Mouse (Mus musculus) liver, postnatal 0 days (tissue): Measurements from ENCODE around the gene Rab11fip5. TPM values are rescaled to one million over a fixed set of nuclear protein-coding genes. Genes with fewer than 3 reads are reported as not detected.

Experiments
- ATAC-seq: fragments of 200-750 bp; cut with Nextera tagmentation; 2 replicates; pipeline ENCODE4 v1.8.0; 2017; ENCODE audit warnings: mild to moderate bottlenecking, moderate library complexity
- DNase-seq: peaks from one replicate; pipeline ENCODE4 v3.0.0-alpha.2; 2016
- H3K27ac ChIP-seq: fragments of 300-500 bp; sonication (generic); 2 replicates; pipeline ENCODE4 v1.5.1; 2014; ENCODE audit warnings: antibody characterized with exemption, moderate library complexity, mild to moderate bottlenecking, low read depth
- H3K27me3 ChIP-seq: fragments of 300-500 bp; sonication (generic); 2 replicates; pipeline ENCODE4 v1.6.1; 2014; ENCODE audit warnings: low read length, control low read depth, mixed read lengths; ENCODE audit not compliant: insufficient read depth
- H3K36me3 ChIP-seq: fragments of 300-500 bp; sonication (generic); replicated peaks from 2 replicates; pipeline ENCODE4 v1.6.1; 2014; ENCODE audit warnings: mild to moderate bottlenecking, control low read depth, low read length, moderate library complexity, mixed read lengths; ENCODE audit not compliant: insufficient read depth
- H3K4me1 ChIP-seq: fragments of 300-500 bp; sonication (generic); 2 replicates; pipeline ENCODE4 v1.6.1; 2014; ENCODE audit warnings: antibody characterized with exemption, mild to moderate bottlenecking, control low read depth; ENCODE audit not compliant: insufficient read depth
- H3K4me2 ChIP-seq: fragments of 300-500 bp; sonication (generic); 2 replicates; pipeline ENCODE4 v1.6.1; 2014; ENCODE audit warnings: low read depth, mild to moderate bottlenecking, low read length, moderate library complexity, mixed read lengths
- H3K4me3 ChIP-seq: fragments of 300-500 bp; sonication (generic); 2 replicates; pipeline ENCODE4 v1.5.1; 2014; ENCODE audit warnings: low read depth, low read length
- H3K9ac ChIP-seq: fragments of 300-500 bp; sonication (generic); replicated peaks from 2 replicates; pipeline ENCODE4 v1.6.1; 2014; ENCODE audit warnings: mild to moderate bottlenecking, moderate library complexity
- H3K9me3 ChIP-seq: fragments of 300-500 bp; sonication (generic); 2 replicates; pipeline ENCODE4 v1.6.1; 2016; ENCODE audit warnings: mild to moderate bottlenecking, control low read depth, low read length, mixed read lengths
- CTCF ChIP-seq: sonication (generic); IDR thresholded peaks from 2 replicates; pipeline ENCODE4 v1.5.1; 2016; ENCODE audit warnings: antibody characterized with exemption, low read depth
- EP300 ChIP-seq: IDR thresholded peaks from 2 replicates; pipeline ENCODE4 v1.6.1; 2016; ENCODE audit warnings: antibody characterized with exemption, low read depth, mild to moderate bottlenecking
- WGBS: fragments of 180-500 bp; shearing (Covaris S2); extraction: QIAGEN DNeasy Blood & Tissue Kit; methylation state at CpG from one replicate; pipeline ENCODE4 v1.1.7; 2014; ENCODE audit not compliant: insufficient replicate concordance; 5-methylcytosine and 5-hydroxymethylcytosine counted together
- polyA plus RNA-seq: library from polyadenylated mRNA; unstranded; fragments of >200 nt; fragmentation: Nextera tagmentation; extraction: Ambion mirVana; gene quantifications from 2 replicates; pipeline ENCODE4 v1.2.1, GENCODE M21; 2015

The Rab11fip5 gene
- polyA plus RNA-seq: 1.1 TPM in 2 replicates

GRCm38 (mm10) chr6:85373951-85374733 is at the start of gene Rab11fip5:
Rab11fip5 (minus strand) TSS chr6:85374634.
- DNase-seq (no peak), ATAC-seq (peak; percentile 12)
- H3K9ac ChIP-seq: peak within 1 kb of the TSS; percentile 74
- peak within 1 kb of the TSS; percentile 72 for H3K4me3 ChIP-seq
- H3K36me3 ChIP-seq: no peaks in the 10 kb centered on the region
- 0 out of 2 replicates have a peak, but pooled peaks cover 3% of the 10 kb centered on the region for H3K27me3 ChIP-seq
- H3K9me3 ChIP-seq: no peaks in the 10 kb centered on the region
- H3K4me2 ChIP-seq: peak within 1 kb of the TSS; percentile 99
- WGBS: 3% methylated on average over 57 of the region's 80 CpGs
- TF ChIP-seq CTCF (no peak), EP300 (no peak)
- no peak within 1 kb of the TSS for H3K27ac ChIP-seq
- peaks cover 20% of the 10 kb centered on the region for H3K4me1 ChIP-seq

- H3K9ac ChIP-seq: no peak within 1 kb of the TSS
- no peak for DNase-seq
- H3K27ac ChIP-seq: no peak within 1 kb of the TSS
- TF ChIP-seq CTCF: no peak
- TF ChIP-seq EP300: no peak
- 22% methylated on average over 28 of the region's 28 CpGs for WGBS
- no peaks in the 10 kb centered on the region for H3K4me1 ChIP-seq
- H3K4me3 ChIP-seq: no peak within 1 kb of the TSS
- H3K36me3 ChIP-seq: no peaks in the 10 kb centered on the region
- no peak for ATAC-seq
- 0 out of 2 replicates have a peak within 1 kb of the TSS, but pooled peaks have one; percentile 18 for H3K4me2 ChIP-seq
- peaks cover 13% of the 10 kb centered on the region for H3K27me3 ChIP-seq
- H3K9me3 ChIP-seq: no peaks in the 10 kb centered on the region
Observed at GRCm38 (mm10) chr6:85423836-85424379, 49.5 kb upstream of the Rab11fip5 start, which contains the start of gene Noto. Noto (plus strand) TSS chr6:85423886.

GRCm38 (mm10) chr6:85419150-85419549 is 44.7 kb upstream of the Rab11fip5 start:
- TF ChIP-seq CTCF (no peak), EP300 (no peak)
- Histone ChIP-seq H3K36me3 (no peaks in the 10 kb centered on the region), H3K4me3 (no peak overlapping the region), H3K4me2 (no peak overlapping the region), H3K9ac (no peak overlapping the region), H3K27ac (no peak overlapping the region), H3K27me3 (peaks cover 12% of the 10 kb centered on the region), H3K4me1 (no peaks in the 10 kb centered on the region), H3K9me3 (no peaks in the 10 kb centered on the region)
- ATAC-seq: no peak
- no peak for DNase-seq
- WGBS: 72% methylated on average over 2 of the region's 2 CpGs

- 38% methylated on average over 3 of the region's 3 CpGs for WGBS
- H3K4me2 ChIP-seq: no peak overlapping the region
- TF ChIP-seq EP300 (no peak), CTCF (no peak)
- no peaks in the 10 kb centered on the region for H3K27me3 ChIP-seq
- no peak overlapping the region for H3K9ac ChIP-seq
- DNase-seq (no peak), ATAC-seq (no peak)
- no peaks in the 10 kb centered on the region for H3K9me3 ChIP-seq
- H3K4me1 ChIP-seq: no peaks in the 10 kb centered on the region
- no peaks in the 10 kb centered on the region for H3K36me3 ChIP-seq
- H3K4me3 ChIP-seq: no peak overlapping the region
- H3K27ac ChIP-seq: no peak overlapping the region
Observed at GRCm38 (mm10) chr6:85415829-85416228, 41.4 kb upstream of the Rab11fip5 start.

- Histone ChIP-seq H3K27ac (no peak overlapping the region), H3K4me3 (no peak overlapping the region), H3K9me3 (no peaks in the 10 kb centered on the region), H3K36me3 (no peaks in the 10 kb centered on the region), H3K27me3 (peaks cover 35% of the 10 kb centered on the region), H3K4me2 (no peak overlapping the region), H3K9ac (no peak overlapping the region), H3K4me1 (no peaks in the 10 kb centered on the region)
- DNase-seq (peak; percentile 72), ATAC-seq (peak; percentile 74)
- TF ChIP-seq CTCF (peak; percentile 71), EP300 (no peak)
- 11% methylated on average over 13 of the region's 13 CpGs for WGBS
Observed at GRCm38 (mm10) chr6:85410771-85411273, 36.4 kb upstream of the Rab11fip5 start.

- ATAC-seq (no peak), DNase-seq (no peak)
- 3% methylated on average over 31 of the region's 31 CpGs for WGBS
- no peak for TF ChIP-seq EP300
- no peak for TF ChIP-seq CTCF
- Histone ChIP-seq H3K9me3 (no peaks in the 10 kb centered on the region), H3K4me2 (no peak overlapping the region), H3K27ac (no peak overlapping the region), H3K4me3 (no peak overlapping the region), H3K9ac (no peak overlapping the region), H3K36me3 (no peaks in the 10 kb centered on the region), H3K27me3 (peaks cover 37% of the 10 kb centered on the region), H3K4me1 (no peaks in the 10 kb centered on the region)
Observed at GRCm38 (mm10) chr6:85409003-85409402, 34.6 kb upstream of the Rab11fip5 start.
